Mouse (Mus musculus) CD4-positive naive resting alpha-beta T cell, adult 57 days (primary cell): ENCODE data around the gene Tubb4a. TPM values are rescaled to one million over a fixed set of nuclear protein-coding genes. Genes with fewer than 3 reads are reported as not detected.

Source experiments
- total RNA-seq: library from RNA; stranded (reverse); gene quantifications from one replicate; pipeline ENCODE4 v1.2.4, GENCODE M21; 2023

Tubb4a gene
- 2.1 TPM for total RNA-seq

DNA sequence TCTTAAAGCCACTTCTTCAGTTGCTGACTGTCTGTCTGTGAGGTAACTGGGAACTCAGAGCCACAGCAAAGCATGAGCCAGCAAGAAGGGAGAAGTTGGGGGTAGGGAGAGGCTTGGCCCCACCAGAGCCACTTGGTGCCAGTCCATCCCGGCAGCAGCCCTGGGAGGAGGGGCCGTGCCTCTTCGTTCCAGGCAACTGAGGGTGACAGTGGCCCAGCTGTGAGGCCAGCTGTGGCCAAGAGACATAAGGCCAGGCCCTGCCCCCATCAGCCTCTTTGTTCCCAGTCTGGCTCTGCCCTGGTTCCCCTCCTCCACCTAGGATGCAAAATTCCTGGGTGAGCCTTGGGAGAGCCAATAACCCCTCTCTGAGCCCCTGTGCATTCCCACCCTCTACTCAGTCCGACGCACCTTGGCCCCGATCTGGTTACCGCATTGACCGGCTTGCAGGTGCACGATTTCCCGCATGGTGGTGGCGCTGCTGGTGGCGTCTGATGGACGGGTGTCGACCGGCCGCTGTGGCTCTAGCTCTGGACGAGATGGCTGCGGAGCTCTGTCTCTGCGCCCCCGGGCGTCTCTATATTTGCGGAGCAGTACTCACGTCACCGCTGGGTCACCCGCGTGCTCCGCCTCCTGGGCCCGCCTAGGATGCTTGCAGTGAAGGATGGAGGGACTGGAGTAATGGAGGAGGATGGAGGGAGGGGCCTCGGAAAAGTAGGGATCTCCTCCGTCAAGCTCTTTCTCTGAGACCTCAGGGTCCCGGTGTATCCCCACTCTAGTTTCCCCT is at the start of gene Tubb4a:
Gene Tubb4a, minus strand, starts transcription at position 734 of the 784 bp plus-strand sequence.

DNA sequence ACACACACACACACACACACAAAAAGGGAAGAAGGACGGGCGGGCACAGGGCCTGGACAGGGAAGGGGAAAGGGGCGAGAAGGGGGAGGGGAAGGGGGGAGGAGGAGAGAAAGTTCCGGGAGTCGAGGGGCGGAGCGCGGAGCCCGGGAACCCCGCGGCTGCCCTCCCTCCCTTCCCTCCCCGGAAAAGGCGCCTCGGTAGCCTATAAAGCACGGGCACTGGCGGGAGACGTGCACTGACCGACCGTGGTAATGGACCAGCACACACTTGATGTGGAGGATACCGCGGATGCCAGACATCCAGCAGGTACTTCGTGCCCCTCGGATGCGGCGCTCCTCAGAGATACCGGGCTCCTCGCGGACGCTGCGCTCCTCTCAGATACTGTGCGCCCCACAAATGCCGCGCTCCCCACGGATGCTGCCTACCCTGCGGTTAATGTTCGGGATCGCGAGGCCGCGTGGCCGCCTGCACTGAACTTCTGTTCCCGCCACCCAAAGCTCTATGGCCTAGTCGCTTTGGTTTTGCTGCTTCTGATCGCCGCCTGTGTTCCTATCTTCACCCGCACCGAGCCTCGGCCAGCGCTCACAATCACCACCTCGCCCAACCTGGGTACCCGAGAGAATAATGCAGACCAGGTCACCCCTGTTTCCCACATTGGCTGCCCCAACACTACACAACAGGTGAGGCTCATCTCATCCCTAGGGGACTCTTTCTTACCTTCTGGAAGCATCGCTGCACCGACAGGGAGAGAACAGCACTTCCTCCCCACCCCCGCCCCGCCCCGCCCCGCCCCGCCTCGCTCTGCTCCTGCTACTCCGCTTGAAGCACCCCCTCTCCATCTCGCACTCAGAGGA is 17.8 kb upstream of the Tubb4a start, which contains the start of gene Tnfsf9:
Gene Tnfsf9, plus strand, starts transcription at position 145 of the 854 bp plus-strand sequence.

DNA sequence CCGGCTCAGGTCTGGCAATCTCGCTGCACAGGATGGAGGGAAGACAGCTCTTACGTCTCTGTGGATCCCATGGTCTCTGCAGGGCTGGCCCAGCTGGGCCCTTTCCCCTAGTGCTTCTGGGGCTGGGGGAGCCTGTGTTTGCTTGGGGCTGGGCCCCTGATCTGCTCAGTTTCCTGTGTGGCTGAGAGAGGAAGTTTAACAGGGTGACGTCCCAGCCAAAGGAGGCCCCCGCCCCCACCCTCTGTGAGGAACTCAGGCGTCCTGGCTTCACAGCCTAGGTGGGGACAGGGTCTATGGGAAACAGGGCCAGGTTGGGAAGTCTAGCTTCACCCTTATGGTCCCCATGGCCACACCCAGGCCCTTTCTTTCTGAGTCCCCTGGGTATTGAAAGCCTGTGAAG is 9.2 kb downstream of the Tubb4a start, which contains the start of gene Dennd1c:
Gene Dennd1c, minus strand, starts transcription at position 179 of the 400 bp plus-strand sequence.

DNA sequence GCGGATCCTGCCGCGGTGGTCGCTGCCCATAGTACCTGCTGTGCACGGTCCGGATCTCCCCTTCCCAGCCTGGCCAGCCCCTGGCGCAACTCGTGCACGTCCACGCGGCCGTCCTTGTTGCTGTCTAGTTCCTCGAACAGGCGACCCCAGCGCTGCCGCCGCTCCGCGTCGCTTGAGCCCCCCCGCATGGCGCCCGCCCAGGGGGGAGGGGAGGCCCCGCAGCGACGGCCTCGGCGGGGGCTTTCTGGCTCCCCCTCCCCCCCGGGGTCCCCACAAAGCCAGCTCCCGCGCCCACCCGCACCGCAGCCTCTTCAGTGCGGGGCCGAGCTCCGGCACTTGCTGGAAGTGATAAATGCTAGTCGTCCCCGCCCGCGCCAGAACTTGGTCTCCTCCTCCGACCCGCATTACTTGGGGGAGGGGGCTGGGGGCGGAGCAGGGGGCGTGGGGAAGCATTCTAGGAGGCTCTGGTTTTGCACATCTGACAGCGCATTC is 28.1 kb downstream of the Tubb4a start, which contains the start of gene Slc25a23:
Gene Slc25a23, minus strand, starts transcription at position 378 of the 492 bp plus-strand sequence.

DNA sequence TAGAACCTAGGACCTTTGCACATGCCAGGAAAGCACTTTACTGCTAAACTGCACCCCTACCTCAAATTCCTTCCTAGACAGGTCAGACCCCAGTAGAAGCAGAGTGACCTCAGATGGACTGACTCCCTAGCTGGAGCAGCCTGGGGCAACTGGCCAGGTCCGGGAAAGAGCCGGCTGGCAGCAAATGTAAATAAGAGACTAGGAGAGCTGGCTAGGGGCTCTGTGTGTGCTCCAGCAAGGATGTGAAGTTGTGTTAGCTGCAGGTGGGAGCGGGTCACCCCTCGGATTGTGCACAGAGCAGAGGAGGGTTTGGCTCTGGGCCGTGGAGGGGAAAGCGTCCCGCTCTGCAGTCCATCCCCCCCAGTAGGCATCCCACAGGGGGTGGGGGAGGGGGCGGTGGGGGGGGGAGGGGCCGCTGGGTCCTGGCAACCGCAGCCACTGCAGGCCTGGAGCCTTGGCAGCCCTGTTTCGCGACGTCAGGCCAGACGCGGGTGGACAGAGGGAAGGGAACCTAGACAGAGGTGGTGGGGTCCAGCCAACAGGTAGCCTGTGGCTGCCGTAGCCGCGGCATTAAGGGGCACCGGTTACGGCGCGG is 28.6 kb downstream of the Tubb4a start, which contains the start of gene Crb3:
Gene Crb3, plus strand, starts transcription at position 215 of the 595 bp plus-strand sequence.

DNA sequence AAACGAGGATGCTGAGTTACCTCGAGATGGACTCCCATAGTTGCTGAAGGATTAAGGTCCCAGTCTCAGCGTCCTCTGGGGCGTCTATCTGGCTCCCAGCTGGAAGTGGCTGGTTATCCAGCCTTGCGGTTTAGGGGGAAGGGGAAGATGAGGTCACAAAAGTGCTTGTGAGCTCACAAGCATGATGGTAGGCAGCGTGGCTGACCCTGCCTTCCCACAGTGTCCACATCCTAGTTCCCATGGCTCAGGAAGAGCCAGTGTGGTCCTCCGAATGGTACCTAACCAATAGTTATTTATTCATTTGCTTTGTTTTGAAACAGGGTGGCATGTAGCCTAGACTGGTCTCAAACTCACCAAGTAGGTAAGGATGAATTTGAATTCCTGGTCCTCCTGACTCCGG is 46.0 kb downstream of the Tubb4a start, which contains the start of gene Slc25a41:
Gene Slc25a41, minus strand, starts transcription at position 101 of the 400 bp plus-strand sequence.

DNA sequence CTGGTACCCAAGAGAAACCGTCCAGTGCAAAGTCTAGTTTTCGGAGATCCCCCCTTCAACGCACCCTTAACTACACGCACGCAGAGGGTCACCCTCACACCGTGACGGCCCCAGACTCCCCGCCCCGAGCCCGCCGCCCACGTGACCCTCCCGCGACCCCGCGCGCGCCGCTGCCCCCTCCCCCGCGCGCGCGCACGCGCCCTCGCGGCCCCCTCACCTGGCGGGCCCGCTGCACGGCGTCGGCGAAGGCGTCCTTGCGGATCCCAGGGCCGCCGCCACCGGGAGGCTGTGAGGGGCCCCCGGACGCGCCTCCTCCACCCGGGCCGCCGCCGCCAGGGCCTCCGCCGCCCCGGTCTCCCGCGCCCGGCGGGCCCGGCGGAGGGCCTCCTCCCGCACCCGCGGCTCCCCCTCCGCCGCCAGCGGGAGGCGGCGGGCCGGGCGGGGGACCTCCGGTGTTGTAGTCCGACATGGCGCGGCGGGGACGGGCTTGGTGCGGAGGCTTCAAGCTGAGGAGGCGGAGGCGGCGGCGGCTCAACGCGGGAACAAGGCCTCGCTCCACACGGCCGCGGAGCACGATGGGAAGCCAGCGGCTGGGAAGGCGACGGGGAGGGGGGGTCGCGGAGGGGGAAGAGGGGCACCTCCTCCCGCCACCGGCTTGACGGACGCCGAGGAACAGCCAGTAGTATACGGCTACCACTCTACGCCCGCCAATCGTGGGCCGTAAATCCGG is 56.5 kb downstream of the Tubb4a start, which contains the start of gene Khsrp:
Gene Khsrp, minus strand, starts transcription at position 592 of the 730 bp plus-strand sequence.

Other genes starting within 250 kb of the Tubb4a start
- not detected for gene Acsbg2, start 213.3 kb downstream of the Tubb4a start, total RNA-seq
- 0.65 TPM for gene 1700061G19Rik, start 212.3 kb downstream of the Tubb4a start, total RNA-seq
- gene Mllt1, start 152.4 kb downstream of the Tubb4a start, total RNA-seq: 37.9 TPM
- gene Acer1, start 105.7 kb downstream of the Tubb4a start, total RNA-seq: not detected
- 28.6 TPM for gene Clpp, start 97.5 kb downstream of the Tubb4a start, total RNA-seq
- gene Alkbh7, start 90.4 kb downstream of the Tubb4a start, total RNA-seq: 12.4 TPM
- gene Pspn, start 87.8 kb downstream of the Tubb4a start, total RNA-seq: not detected
- gene Gtf2f1, start 76.5 kb downstream of the Tubb4a start, total RNA-seq: 57.0 TPM
- gene Gm17949, start 76.3 kb downstream of the Tubb4a start, total RNA-seq: not detected
- 127 TPM for gene Khsrp, start 56.3 kb downstream of the Tubb4a start, total RNA-seq
- gene Slc25a41, start 46.1 kb downstream of the Tubb4a start, total RNA-seq: not detected
- gene Crb3, start 28.7 kb downstream of the Tubb4a start, total RNA-seq: 1.9 TPM
- gene Slc25a23, start 27.9 kb downstream of the Tubb4a start, total RNA-seq: 36.3 TPM
- gene Dennd1c, start 9.3 kb downstream of the Tubb4a start, total RNA-seq: 170 TPM
- 2.3 TPM for gene Tnfsf9, start 17.5 kb upstream of the Tubb4a start, total RNA-seq
- not detected for gene Cd70, start 62.0 kb upstream of the Tubb4a start, total RNA-seq
- gene Tnfsf14, start 106.4 kb upstream of the Tubb4a start, total RNA-seq: 1.3 TPM
- gene C3, start 140.4 kb upstream of the Tubb4a start, total RNA-seq: 40.1 TPM
- gene Gpr108, start 160.7 kb upstream of the Tubb4a start, total RNA-seq: 44.4 TPM
- gene Trip10, start 161.7 kb upstream of the Tubb4a start, total RNA-seq: 4.5 TPM
- gene Vav1, start 191.3 kb upstream of the Tubb4a start, total RNA-seq: 164 TPM